Mouse (Mus musculus): ENCODE measurements around the gene Zbtb16. TPM values are rescaled to one million over a fixed set of nuclear protein-coding genes. Genes with fewer than 3 reads are reported as not detected.

The Zbtb16 gene
- total and polyA plus RNA-seq, 3 experiments, result 0.04 to 0.72 TPM; not detected in 1

DNA sequence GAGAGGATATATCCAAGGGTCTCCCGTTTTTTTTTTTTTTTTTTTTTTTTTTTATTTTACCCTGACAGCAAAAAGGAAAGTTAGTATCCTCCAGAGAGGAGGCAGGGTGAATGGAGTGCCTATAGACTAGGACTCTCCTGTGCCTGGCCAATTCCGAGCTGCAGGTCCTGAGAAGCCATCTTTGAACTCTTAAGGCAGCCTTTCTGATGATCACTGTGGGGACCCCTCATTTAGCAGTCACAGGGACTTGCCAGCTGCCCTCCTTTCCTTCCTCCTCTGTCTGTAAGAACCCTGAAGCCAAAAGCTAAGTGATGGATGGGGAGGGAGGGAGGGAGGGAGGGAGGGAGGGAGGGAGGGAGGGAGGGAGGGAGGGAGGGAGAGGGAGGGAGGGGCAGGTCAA, 98.1 kb downstream of the Zbtb16 start:
- Histone ChIP-seq H3K27me3 (ENCODE audit: control insufficient read depth in 1 of 2, insufficient read depth in 2 of 2, low read length in 2 of 2) (peaks cover 2 to 4% of the 10 kb centered on the region in 2 experiments; a peak in 3 of 4 replicates), H3K9ac (ENCODE audit: control insufficient read depth, low read depth, low read length, poor library complexity, severe bottlenecking) (no peak overlapping the region), H3K79me2 (ENCODE audit: control insufficient read depth, insufficient read depth, low read length, poor library complexity) (no peaks in the 10 kb centered on the region), H3K4me3 (ENCODE audit: control insufficient read depth in 1 of 2, insufficient read depth in 1 of 2, low read depth in 2 of 2, low read length in 2 of 2) (no peak overlapping the region), H3K4me1 (ENCODE audit: control insufficient read depth in 1 of 2, insufficient read depth in 2 of 2, low read length in 2 of 2) (peaks cover 0 to 4% of the 10 kb centered on the region in 2 experiments; a peak in 1 of 4 replicates), H3K27ac (ENCODE audit: control insufficient read depth, low read depth, low read length) (no peak overlapping the region), H3K9me3 (replicated peaks; ENCODE audit: insufficient read depth, low read length) (no peaks in the 10 kb centered on the region), H3K36me3 (ENCODE audit: control insufficient read depth in 1 of 2, insufficient read depth in 2 of 2, low read length in 2 of 2) (peaks cover 0 to 3% of the 10 kb centered on the region in 2 experiments; a peak in 2 of 4 replicates)
- DNase-seq (ENCODE audit: low read depth, low spot score), result no peak
- TF ChIP-seq TCF12 (IDR thresholded peaks at IDR 0.05; ENCODE audit: low read depth, low read length) (no peak), KAT2A (conservative IDR thresholded peaks at IDR 0.05; ENCODE audit: low read depth, low read length) (no peak), ELF1 (IDR thresholded peaks at IDR 0.05; ENCODE audit: low read depth, low read length) (no peak), ZNF384 (IDR thresholded peaks at IDR 0.05; ENCODE audit: low read depth, low read length) (no peak), MEF2A (IDR thresholded peaks at IDR 0.05; ENCODE audit: extremely low read depth, insufficient replicate concordance, low read depth, low read length, poor library complexity, severe bottlenecking) (no peak), RAD21 (IDR thresholded peaks at IDR 0.05; ENCODE audit: low read depth, low read length) (no peak), ZC3H11A (IDR thresholded peaks at IDR 0.05; ENCODE audit: low read depth, low read length) (no peak), USF2 (IDR thresholded peaks at IDR 0.05; ENCODE audit: borderline replicate concordance in 1 of 2, insufficient read depth in 1 of 2, low read depth in 1 of 2, low read length in 2 of 2) (no peak)

DNA sequence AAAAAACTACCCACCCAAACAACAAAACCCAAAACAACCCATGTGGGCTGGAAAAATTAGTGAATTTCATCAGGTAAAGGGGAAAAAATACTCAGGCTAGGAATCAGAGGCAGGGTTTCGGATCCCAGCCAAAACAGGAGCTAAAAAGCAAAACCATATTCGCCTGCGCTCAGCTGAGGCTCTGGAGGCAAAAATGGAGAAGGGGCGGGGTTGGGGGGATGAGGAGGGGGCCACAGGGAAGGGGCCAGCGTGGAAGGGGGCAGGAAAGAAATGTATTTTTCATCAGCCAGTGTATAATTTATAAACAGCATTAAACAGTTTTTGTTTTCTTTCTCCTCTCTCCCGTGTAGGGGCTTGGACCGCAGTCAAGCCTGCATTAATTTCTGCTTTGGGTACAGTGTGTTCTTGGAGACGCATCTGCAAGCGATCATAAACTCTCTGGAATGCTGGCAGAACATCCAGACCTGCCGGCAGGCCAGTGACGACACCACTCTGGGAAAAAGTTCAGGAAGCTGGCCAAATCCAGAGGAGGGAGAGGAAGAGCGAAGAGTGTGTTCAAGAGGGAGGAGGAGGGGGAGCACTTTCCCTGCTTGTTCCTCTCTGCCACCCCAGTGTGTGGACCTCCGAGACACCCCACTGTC, 98.7 kb downstream of the Zbtb16 start:
- DNase-seq (ENCODE audit: low read depth, low spot score), result no peak
- no peak overlapping the region for H3K4me3 ChIP-seq (ENCODE audit: control insufficient read depth in 1 of 2, insufficient read depth in 1 of 2, low read depth in 2 of 2, low read length in 2 of 2)
- H3K27me3 ChIP-seq (ENCODE audit: control insufficient read depth in 1 of 2, insufficient read depth in 2 of 2, low read length in 2 of 2), result peaks cover 2 to 4% of the 10 kb centered on the region in 2 experiments; a peak in 3 of 4 replicates
- H3K27ac ChIP-seq (ENCODE audit: control insufficient read depth, low read depth, low read length), result no peak overlapping the region
- peaks cover 0 to 3% of the 10 kb centered on the region in 2 experiments; a peak in 2 of 4 replicates for H3K36me3 ChIP-seq (ENCODE audit: control insufficient read depth in 1 of 2, insufficient read depth in 2 of 2, low read length in 2 of 2)
- TF ChIP-seq ELF1 (IDR thresholded peaks at IDR 0.05; ENCODE audit: low read depth, low read length) (no peak), USF2 (IDR thresholded peaks at IDR 0.05; ENCODE audit: borderline replicate concordance in 1 of 2, insufficient read depth in 1 of 2, low read depth in 1 of 2, low read length in 2 of 2) (no peak), GABPA (IDR thresholded peaks at IDR 0.05; ENCODE audit: low read depth, low read length) (no peak), ETS1 (IDR thresholded peaks at IDR 0.05; ENCODE audit: low read depth, low read length) (no peak), ZMIZ1 (IDR thresholded peaks at IDR 0.05; ENCODE audit: low read depth, low read length) (no peak), HCFC1 (IDR thresholded peaks at IDR 0.05; ENCODE audit: low read depth, low read length) (no peak), TAL1 (IDR thresholded peaks at IDR 0.05; ENCODE audit: low read length) (no peak), E2F4 (IDR thresholded peaks at IDR 0.05; ENCODE audit: borderline replicate concordance, low read depth, low read length) (no peak), POLR2AphosphoS2 (IDR thresholded peaks at IDR 0.05; ENCODE audit: low read length) (no peak), MYB (IDR thresholded peaks at IDR 0.05; ENCODE audit: low read depth, low read length) (no peak), CHD2 (IDR thresholded peaks at IDR 0.05; ENCODE audit: low read length) (no peak)
- peaks cover 0 to 4% of the 10 kb centered on the region in 2 experiments; a peak in 1 of 4 replicates for H3K4me1 ChIP-seq (ENCODE audit: control insufficient read depth in 1 of 2, insufficient read depth in 2 of 2, low read length in 2 of 2)
- no peak overlapping the region for H3K9ac ChIP-seq (ENCODE audit: control insufficient read depth, low read depth, low read length, poor library complexity, severe bottlenecking)
- no peaks in the 10 kb centered on the region for H3K9me3 ChIP-seq (replicated peaks; ENCODE audit: insufficient read depth, low read length)
- no peaks in the 10 kb centered on the region for H3K79me2 ChIP-seq (ENCODE audit: control insufficient read depth, insufficient read depth, low read length, poor library complexity)
